Mouse (Mus musculus): ENCODE measurements at regions not wholly inside any gene's neighbourhood (a gene's known extent, or its start where the extent isn't known, plus 50 kb on each side); places are given as distances from the start of the nearest gene placed in this dataset.

DNA sequence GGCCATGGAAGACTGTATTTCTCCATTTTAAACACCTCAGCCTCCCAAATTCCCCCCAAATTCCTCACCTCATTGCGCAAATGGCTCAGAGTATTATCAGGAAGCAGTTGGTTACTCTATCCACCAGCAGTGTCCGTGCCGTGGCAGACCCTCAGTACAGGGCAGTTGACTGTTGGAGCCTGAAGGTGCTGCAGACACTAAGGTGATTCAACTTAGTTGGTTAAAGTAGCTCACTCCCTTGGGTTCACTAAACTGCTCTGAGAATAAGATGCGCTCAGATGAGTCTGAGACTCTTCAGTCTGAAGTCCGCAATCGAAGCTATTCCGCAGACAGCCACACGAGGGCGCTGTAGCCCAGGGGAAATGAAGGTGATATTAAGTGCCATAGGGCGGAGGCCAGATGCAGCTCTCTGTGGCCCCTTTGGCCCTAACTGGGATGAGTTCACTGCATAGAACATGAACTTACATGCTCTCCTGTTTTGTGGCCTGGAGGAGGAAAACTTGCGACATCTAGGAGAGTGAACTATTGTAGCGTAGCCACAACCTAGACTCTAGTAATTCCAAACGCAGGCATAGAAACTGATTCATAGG is 62.9 kb downstream of the Amer3 start:
- DNase-seq = peak; percentile 51

DNA sequence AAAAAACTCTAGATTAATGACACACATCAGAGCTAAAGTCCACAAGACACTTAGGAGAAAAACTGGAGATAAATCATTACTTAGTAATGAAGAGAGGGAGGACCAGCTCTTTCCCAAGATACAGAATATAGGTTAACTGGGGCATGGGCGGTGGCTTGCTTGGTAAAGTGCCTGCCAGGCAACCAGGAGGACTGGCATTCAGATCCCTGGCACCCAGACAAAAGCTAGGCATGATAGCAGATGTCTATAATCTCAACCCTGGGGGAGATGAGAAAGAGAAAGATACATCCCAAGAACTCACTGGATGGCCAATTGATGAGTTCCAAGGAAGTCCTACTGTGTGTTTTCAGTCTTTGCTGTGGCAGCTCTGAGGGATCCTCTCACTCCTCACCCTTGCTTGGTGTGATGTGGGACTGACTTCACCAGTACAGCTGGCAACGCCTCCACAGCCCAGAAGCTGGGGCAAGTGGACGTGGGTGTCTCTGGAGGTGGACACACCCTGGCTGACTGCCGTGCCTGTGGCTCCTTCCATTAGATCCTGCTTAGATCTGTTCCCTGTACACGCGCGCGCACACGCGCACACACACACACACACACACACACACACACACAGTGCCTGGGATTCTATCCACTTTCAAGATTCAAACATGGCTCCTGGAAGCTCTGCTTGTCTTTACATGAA is 74.6 kb downstream of the Amer3 start:
- no peak for DNase-seq

DNA sequence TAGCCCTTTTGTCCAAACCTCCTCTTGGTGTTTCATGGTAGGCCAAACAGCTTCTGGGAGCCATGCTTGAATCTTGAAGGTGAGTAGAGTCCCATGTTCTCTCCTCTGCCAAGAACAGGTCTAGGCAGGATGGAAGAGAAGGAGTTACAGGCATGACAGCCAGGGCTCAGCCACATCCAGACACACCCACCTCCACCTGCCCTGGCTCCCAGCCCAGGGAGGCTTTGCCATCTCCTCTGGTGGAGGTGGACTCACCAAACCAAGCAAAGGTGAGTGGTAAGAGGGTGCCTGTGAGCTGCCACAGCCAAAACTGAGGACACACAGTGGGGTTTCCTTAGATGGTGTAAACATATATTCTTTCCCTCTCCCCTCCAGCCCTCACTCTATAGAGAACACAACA is 78.0 kb downstream of the Amer3 start:
- DNase-seq = no peak

DNA sequence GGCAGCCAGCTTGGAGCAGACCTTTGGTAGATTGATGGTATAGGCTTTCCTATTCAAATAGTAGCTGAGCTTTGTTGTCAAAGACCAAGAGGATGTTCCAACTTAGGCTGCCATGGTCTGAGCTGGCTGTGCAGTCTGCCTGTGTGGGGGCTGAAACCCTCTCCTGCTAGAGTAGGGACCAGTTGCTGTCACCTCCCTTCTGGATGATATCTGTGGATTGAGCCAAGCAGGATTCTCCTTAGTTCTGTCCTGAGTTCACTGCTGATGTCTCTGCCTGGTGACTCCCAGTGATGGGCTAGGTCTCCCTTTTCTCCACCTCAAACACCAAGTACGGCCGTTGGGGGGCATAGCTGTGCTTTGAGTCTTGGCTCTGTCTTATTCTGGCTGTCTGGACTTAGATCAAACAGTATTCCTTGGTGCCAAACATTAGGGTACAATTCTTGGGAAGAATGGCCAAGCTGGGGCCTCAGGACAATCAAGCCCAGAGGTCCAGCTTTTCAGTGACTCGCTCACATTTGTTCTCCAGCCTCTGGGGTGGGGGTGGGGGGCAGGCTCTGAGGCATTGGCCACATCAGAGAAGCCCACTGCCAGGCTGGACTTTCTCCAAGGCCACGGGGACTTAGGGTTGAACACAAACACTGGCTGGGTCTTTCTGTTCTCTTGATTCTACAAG is 84.6 kb downstream of the Amer3 start:
- no peak for DNase-seq

DNA sequence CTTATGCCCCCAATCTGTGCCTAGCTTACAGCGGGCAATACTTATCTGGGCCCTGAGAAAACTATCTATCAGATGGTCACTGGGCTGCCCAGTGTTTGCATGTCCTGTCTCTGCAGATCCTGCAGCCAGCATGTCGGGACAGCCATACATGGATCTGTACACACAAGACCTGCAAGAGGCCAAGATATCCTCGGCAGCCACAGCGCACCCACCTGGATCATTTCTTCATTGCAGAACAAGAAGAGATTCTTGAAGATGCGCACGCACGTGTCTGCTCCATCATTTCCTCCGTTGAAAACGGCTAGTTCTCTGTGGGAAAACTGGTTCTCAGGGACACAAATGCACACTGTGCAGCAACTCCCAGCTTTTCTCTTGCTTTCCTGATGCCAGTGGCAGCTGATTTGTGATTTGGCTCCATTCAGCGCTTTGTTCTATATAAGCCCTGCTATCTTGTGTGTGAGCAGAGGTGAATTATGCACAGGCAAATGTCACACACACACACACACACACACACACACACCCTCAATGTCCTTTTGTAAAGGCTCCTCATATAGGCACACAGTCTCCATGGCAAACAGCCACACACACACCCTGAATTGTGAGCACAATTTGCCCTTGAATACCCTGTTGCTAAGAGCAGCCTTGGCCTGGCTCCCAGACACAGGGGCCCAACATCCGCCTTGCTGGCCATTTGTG is 85.5 kb downstream of the Amer3 start:
- no peak for DNase-seq

GRCm38 (mm10) chr1:34665512-34665854 is 86.0 kb downstream of the Amer3 start:
- no peak for DNase-seq

GRCm38 (mm10) chr1:34666226-34666662 is 86.8 kb downstream of the Amer3 start:
- DNase-seq = no peak

GRCm38 (mm10) chr1:34677105-34677741 is 97.8 kb downstream of the Amer3 start:
- no peak for DNase-seq

- no peak for DNase-seq
These were observed 98.6 kb downstream of the Amer3 start for GRCm38 (mm10) chr1:34677832-34678733.

DNA sequence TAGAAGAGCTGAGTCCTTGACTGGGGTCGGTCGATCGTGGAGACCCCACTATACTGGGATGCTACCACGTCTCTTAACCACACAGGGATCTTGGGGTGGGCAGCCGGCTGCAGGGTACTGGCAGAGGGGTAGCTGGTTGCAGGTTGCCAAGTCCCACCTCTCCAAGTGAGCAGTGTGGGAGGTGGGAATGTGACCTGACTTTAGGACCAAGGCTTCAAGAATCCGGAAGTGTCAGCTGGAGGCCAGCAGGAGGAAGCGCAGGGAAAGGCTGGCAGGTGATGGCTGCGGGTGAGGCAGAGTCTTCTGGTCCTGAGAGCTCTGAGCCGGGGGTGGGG is 99.2 kb downstream of the Amer3 start:
- no peak for DNase-seq

DNA sequence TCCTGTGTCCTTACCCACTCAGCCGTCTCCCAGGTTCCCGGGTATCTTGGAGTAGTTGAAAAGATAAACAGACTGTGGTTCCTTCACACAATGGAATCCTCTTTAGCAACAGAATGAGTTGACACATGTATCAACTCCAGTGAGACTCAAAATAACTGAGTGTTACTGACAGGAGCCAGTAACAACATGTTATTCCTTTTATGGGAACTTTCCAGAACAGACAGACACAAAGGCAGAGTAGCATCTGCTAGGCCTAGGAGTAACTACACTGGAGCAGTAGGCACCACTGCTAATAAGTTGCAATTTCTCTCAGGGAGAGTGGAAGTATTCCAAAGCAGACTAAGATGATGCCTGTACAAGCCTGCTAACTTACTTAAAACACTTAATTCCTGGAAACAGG is 107.1 kb downstream of the Amer3 start:
- no peak for DNase-seq

- no peak for DNase-seq
These were observed 117.1 kb downstream of the Amer3 start for GRCm38 (mm10) chr1:34696533-34696932.

DNA sequence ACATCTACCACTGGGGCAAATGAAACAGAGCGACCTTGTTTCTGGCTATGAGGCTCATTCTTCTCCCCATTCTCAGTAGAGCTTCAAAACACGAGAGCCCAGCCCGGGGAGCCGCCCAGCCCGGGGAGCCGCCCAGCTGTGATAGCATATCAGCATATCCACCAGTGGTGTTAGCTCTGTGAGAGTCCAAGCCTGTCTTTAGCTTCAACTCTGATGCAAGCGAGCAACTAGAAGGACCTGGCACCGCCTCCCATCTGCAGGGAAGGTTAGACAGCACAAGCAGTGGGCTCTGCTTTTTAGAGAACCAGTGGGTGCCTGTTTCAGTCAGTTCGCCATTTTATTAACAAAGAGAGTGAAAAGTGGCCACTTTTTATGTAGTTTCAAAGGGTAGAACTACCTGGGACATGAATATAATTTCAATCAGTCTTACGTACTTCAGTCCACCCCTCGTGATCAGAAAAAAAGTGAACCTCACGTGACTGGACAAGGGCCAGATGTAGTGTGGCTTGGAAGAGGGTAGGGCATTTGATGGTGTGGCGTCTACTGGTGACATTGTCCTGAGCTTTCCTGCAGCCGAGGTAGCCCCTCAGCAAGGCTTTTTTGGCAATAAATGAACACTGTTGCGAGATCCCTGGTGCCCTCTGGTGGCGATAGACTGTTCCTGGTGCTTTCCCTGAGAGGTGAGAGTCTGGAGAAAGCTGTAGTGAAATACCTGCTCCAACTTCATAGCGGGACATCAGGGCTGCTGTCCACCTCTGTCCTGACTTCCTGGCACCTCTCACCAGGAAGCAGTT is 121.0 kb downstream of the Amer3 start:
- DNase-seq = peak; percentile 42

DNA sequence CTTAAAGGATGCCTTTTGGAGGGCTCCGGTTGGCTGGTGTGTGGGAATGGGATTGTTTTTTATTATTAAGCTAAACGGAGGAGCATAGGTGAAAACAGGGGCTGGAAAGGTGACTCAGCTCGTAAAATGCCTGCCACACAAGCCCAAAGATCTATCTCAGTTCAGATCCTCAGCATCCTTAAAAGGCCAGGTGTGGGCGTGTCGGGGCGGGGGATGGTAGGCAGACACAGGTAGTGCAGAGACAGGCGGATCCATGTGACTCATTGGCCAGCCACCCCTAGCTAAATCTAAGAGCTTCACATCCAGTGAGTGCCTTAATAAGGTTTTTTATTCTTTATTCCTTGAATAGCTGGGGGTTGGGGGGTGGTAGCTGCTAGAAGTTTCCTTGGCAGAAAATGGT is 122.0 kb downstream of the Amer3 start:
- no peak for DNase-seq

- no peak for DNase-seq
These were observed 129.6 kb downstream of the Amer3 start for GRCm38 (mm10) chr1:34709089-34709488.

DNA sequence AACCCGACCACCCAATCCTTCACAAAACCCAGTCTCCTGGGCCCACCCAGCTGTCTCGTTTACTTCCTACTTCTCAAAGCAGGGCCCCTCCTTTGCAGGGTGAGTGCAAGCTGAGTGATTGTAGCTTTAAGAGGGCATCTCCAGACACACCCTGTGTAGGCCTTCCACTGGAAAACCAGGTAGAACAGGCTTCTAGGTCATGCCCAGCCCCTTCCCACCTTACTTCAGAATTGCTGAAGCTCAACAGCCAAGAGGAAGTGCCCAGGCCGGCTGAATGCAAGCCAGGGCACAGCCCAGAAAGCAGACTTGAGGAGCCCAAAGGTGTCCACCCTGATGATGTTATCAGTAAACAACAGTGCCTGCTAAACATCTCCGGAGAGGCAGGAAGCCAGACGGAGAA is 120.2 kb downstream of the Fam168b start:
- DNase-seq = no peak

GRCm38 (mm10) chr1:34732156-34732555 is 110.7 kb downstream of the Fam168b start:
- DNase-seq = no peak

DNA sequence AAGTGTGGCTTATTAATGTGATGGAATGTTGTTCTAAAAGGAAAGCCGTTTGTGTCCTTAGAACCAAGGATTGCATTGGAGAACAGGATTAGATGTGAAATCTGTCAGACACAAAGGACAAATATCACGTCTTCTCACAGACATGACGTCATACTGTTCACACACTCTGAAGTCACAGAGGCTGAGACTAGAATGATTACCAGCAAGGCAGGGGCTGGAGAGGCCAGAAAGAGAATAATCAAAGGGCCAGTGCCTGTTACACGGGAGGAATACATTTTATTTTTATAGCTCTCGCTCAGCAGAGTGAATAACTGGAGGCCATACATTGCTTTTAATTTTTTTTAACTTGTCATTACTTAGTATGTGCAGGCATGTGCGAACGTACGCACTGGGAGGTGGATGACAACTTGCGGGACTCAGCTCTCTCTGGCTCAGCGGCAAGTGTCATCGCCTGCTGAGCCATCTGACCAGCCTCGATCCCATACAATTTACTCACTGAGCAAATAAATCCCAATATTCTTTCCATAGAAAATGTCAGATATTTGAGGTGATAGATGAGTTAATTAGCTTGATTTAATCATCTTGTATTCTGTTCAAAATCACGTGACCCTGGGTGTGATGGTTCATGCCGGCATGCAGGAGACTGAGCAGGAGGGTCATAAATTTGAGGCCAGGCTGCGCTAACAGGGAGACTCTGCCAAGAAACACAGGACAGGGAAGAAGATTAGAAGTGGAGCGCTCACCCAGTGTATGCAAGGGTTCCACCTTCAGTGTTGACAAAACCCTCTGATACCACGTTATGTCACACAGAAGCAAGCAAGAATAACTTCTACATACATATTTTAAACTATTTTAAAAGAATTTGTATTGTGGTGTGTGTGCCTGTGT is 109.6 kb downstream of the Fam168b start:
- no peak for DNase-seq

DNA sequence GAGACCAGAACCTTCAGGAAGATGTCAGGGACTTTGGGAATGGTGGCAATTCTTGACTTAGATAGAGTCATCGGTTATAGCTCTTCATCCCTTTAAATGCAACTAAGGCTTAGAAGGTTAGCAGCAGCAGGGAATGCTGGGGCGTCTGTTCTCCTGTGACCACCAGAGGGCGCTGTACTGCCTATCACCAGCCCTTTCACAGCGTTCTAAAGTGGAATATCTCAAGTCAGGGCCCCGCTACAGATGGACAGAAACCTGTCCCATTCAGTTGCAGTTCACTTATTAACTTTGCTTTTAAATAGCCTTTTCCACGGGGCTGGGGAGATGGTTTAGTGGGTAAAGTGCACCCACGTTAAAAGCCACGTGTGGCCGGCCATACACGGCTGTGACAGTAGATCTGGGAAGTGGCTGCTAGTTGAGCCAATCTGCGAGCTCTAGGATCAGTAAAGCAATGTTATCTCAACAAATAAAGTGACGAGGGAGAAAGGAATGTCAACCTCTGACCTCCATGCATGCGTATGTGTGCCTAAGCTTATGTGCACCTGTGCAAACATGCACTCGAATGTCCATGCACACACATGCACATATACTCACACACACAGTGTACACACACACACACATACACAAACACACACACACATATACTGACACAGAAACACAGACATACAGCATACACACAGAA is 104.3 kb downstream of the Fam168b start:
- DNase-seq = peak; percentile 86

DNA sequence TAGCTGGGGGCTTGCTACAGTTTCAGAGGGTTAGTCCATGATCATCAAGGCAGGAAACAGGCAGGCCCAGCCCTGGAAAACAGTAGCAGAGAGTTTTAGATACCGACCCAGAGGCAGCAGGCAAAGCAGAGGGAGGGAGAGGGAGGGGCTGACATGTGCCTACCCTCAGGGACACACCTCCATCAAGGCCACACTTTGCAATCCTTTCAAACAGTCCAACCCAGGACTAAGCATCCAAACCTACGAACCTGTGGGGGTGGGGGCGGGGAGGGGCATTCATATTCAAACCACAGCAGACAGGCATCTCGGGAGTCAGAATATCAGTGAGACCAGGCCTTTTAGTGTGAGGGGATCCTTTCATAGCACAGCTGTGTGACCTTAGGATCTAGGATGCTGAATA is 103.2 kb downstream of the Fam168b start:
- DNase-seq = no peak

Data from cerebellum, adult 9-10 months (tissue).